Comparison of ENCODE assay signal across 8 mouse cellular contexts in genomic region chr19:32254739-32255344, GRCm38 (mm10).
A peak's percentile ranks its signal among the peaks of the same experiment; 100 is the strongest.
DNase-seq lines count a peak whose midpoint lies in the region; ATAC-seq and TF ChIP-seq lines count a peak whose summit lies in the region.

No protein-coding gene starts in this region.

- no peak for TF ChIP-seq CTCF in heart, postnatal 0 days (IDR thresholded peaks at IDR 0.05; ENCODE audit: low read depth)
- no peak for TF ChIP-seq CTCF in spleen, adult 2 months (IDR thresholded peaks at IDR 0.05; ENCODE audit: extremely low read depth, insufficient read depth, insufficient read length, insufficient replicate concordance)

- H3K27me3 ChIP-seq in heart, postnatal 0 days (ENCODE audit: control insufficient read depth, insufficient read depth, low read length), result no peaks in the 10 kb centered on the region
- no peaks in the 10 kb centered on the region for H3K27me3 ChIP-seq in lung, embryonic 15.5 days
- H3K27me3 ChIP-seq in spleen, adult 2 months (ENCODE audit: control insufficient read depth, insufficient read depth, low read length), result no peaks in the 10 kb centered on the region

- TF ChIP-seq EP300 in heart, postnatal 0 days (IDR thresholded peaks at IDR 0.05; ENCODE audit: low read depth), result no peak

- no peaks in the 10 kb centered on the region for H3K36me3 ChIP-seq in heart, postnatal 0 days (replicated peaks; ENCODE audit: control insufficient read depth, insufficient read depth, low read length)
- no peaks in the 10 kb centered on the region for H3K36me3 ChIP-seq in lung, embryonic 15.5 days
- H3K36me3 ChIP-seq in spleen, adult 2 months (ENCODE audit: control insufficient read depth, insufficient read depth, low read length), result no peaks in the 10 kb centered on the region

- no peak; the same call in 1 of the 2 replicates for TF ChIP-seq POLR2A in spleen, adult 2 months (IDR thresholded peaks at IDR 0.05; ENCODE audit: low read depth, low read length)

- peak; percentile 47; the same call in 1 of the 2 replicates for ATAC-seq in heart, postnatal 0 days (ENCODE audit: insufficient read depth, low read depth)
- ATAC-seq in lung, embryonic 15.5 days (ENCODE audit: borderline replicate concordance, extremely low read depth, low FRiP score, low TSS enrichment), result peak; percentile 39; the same call in 1 of the 2 replicates
- no peak for ATAC-seq in frontal cortex, adult (ENCODE audit: low TSS enrichment)

- no peak overlapping the region for H3K4me2 ChIP-seq in heart, postnatal 0 days (ENCODE audit: low read depth, low read length)
- H3K4me2 ChIP-seq in lung, embryonic 15.5 days, result no peak overlapping the region

- DNase-seq in embryo, embryonic 11 days, result peak; percentile 22
- no peak for DNase-seq in embryo, embryonic 9.5 days (ENCODE audit: extremely low spot score)
- DNase-seq in B cell, adult 2 months, result peak; percentile 88 to 90
- DNase-seq in heart, postnatal 0 days (ENCODE audit: low spot score), result peak; percentile 40
- DNase-seq in spleen, adult 2 months (ENCODE audit: low read depth in 1 of 2, low spot score in 2 of 2), result peak; percentile 79 to 88
- no peak for DNase-seq in urinary bladder, postnatal 36 days (ENCODE audit: low spot score in 2 of 2)

- WGBS in heart, postnatal 0 days, result 62% methylated on average over 8 of the region's 8 CpGs
- 51% methylated on average over 8 of the region's 8 CpGs for WGBS in lung, embryonic 15.5 days
- 19% methylated on average over 8 of the region's 8 CpGs for WGBS in spleen, adult 2 months

- no peak overlapping the region for H3K4me3 ChIP-seq in heart, postnatal 0 days (ENCODE audit: low read depth, low read length)
- no peak overlapping the region for H3K4me3 ChIP-seq in lung, embryonic 15.5 days
- no peak overlapping the region for H3K4me3 ChIP-seq in spleen, adult 2 months (ENCODE audit: extremely low read depth, insufficient read depth, insufficient read length)

- H3K27ac ChIP-seq in heart, postnatal 0 days (ENCODE audit: low read depth), result peak overlapping the region; percentile 68
- H3K27ac ChIP-seq in lung, embryonic 15.5 days, result peak overlapping the region; percentile 58
- peak overlapping the region; percentile 54 for H3K27ac ChIP-seq in spleen, adult 2 months (ENCODE audit: insufficient read depth, low read length)

- H3K9me3 ChIP-seq in heart, postnatal 0 days (replicated peaks; ENCODE audit: control insufficient read depth, low read length), result no peaks in the 10 kb centered on the region
- H3K9me3 ChIP-seq in lung, embryonic 15.5 days, result no peaks in the 10 kb centered on the region

- H3K9ac ChIP-seq in heart, postnatal 0 days (replicated peaks; ENCODE audit: low read depth, low read length), result no peak overlapping the region
- no peak overlapping the region for H3K9ac ChIP-seq in lung, embryonic 15.5 days

- peaks cover 27% of the 10 kb centered on the region for H3K4me1 ChIP-seq in heart, postnatal 0 days (ENCODE audit: control insufficient read depth, insufficient read depth)
- H3K4me1 ChIP-seq in lung, embryonic 15.5 days, result peaks cover 16% of the 10 kb centered on the region
- peaks cover 57% of the 10 kb centered on the region for H3K4me1 ChIP-seq in spleen, adult 2 months (ENCODE audit: control insufficient read depth, insufficient read depth, insufficient read length)

Comparison
In these comparisons a context has a peak if more than half of its experiments do, and no peak if none do; other contexts are left out.
1. DNase-seq: peak in embryo, embryonic 11 days (single experiment), B cell, adult 2 months (2 of 2), heart, postnatal 0 days (single experiment) and spleen, adult 2 months (2 of 2); none in embryo, embryonic 9.5 days (single experiment) and urinary bladder, postnatal 36 days (0 of 2).
2. Peak in every context shown above with its lines, with median percentiles within 50 percentile points of each other: H3K27ac ChIP-seq.